Mouse (Mus musculus) kidney, postnatal 10 days (tissue): ENCODE results near the gene Lin54.
"Not testable (repeated sequence)": the region's sequence is repeated elsewhere in the genome, so short reads cannot be mapped to it uniquely, and the experiment has no call there.

Experiments
- DNase-seq: peaks from one replicate; pipeline ENCODE4 v3.0.0; 2021; ENCODE audit warnings: mixed read lengths

Gene Lin54

GRCm38 (mm10) chr5:100487120-100487519 lies 13.3 kb downstream of the Lin54 start:
- DNase-seq, result no peak

- no peak for DNase-seq
Measured at GRCm38 (mm10) chr5:100483569-100483968, 16.9 kb downstream of the Lin54 start.

DNA sequence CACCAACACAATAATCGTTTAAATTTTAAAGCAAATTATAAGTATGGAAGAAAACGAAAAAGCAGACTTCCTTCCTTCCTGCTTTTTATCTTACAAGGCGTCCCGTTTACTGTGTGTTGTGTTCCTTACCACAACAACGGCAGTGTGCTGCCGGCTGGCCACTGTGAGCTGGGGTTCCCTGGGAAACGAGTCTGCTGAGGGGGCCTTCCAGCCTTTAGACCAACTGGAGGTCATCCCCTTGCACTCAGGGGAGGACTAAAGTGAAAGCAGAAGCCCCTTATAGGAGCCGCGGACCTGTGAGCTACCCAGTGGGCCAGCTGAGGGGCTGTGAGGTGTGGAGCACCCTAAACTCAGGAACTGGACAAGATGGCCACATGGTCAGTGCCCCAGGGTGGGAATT lies 22.8 kb downstream of the Lin54 start:
- no peak for DNase-seq

GRCm38 (mm10) chr5:100476328-100476727 lies 24.1 kb downstream of the Lin54 start:
- DNase-seq, result no peak

DNA sequence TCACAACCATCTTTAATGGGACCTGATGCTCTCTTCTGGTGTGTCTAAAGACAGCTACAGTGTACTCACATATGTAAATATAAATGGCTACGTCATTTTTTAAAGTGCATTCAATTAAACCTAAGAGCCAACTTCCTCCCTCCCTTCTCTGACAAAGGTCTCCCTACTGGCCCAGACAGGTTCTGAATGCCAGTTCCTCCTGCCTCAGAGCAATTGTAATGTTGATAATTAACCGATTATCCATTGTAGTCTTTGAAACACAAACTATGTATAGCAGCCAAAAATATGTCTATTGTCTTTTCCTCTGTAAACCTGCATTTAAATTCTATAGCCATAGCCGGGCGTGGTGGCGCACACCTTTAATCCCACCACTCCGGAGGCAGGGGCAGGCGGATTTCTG lies 33.1 kb downstream of the Lin54 start:
- no peak for DNase-seq

DNA sequence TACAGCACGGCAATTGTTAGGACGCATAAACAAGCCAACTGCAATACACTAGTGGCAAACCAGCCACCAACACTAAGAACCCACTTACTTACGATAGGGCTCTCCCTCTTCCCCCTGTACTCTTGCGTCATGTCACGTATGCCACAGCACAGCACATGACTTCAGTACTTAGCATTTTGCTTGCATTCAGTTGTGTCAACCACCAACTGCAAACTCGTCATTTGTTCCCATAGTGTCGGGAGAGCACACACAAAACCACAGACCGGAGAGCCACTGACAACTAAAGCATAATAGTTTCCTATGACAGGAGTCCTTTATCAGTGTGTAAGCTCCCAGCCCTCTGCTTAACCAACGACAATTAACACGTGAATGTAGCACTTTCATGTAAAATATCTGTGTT lies 33.8 kb downstream of the Lin54 start:
- DNase-seq, result no peak

DNA sequence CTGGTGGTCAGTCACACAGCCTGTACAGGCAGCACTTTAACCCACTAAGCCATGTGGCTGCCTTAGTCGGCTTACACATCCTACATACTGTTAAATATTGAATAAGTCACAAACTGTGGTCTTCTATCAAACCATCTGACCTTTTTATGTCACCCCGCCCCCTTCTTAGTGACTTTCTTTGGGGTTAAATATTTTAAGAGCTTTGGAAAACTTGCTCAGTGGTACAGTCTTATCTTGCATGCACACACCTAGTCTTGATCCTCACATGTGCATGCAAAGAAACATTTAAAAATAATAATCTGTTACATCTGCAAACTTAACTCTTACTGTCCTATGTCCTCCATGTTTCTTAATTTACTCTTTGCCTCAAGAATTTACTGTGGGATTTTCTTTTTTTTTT lies 38.1 kb downstream of the Lin54 start:
- DNase-seq, result no peak

- no peak for DNase-seq
Measured at GRCm38 (mm10) chr5:100461526-100461925, 38.9 kb downstream of the Lin54 start.

DNA sequence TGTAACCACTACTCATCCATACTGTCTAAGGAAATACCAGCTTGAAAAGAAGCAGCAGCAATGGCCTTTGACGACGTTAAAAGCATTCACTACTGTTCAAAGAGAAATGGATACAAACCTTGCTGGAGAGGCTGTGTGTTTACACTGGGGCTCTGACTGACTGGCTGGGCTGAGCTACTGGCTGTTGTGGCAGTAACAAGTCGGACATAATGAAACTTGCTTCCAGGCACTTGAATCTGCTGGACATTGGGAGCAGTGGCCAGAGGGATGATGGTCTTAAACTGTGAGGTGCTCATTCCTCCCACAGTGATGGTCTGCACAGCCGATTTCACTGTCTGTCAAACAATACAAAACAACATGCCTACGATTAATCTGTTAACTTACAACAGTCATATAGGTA lies 41.0 kb downstream of the Lin54 start:
- DNase-seq, result no peak

- DNase-seq, result no peak
Measured at GRCm38 (mm10) chr5:100451871-100452270, 48.6 kb downstream of the Lin54 start.

DNA sequence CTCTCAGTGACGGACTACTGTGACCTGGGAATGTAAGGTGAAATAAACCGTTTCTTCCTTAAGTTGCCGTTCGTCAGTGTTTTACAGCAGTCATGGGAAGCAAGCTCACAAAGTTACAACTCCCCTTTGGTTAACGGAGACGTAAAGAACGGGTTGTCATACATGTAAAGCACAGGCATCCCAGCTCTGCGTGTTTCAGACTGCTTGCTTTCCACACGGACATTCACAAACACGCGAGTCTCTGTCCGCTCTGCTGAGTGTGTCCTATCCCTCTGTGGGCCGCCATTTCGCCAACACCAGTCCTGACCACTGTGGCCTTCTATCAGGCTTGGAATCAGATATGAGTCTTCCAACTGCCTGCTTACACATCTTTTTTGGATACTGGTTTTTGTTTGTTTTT lies 61.6 kb downstream of the Lin54 start:
- no peak for DNase-seq

DNA sequence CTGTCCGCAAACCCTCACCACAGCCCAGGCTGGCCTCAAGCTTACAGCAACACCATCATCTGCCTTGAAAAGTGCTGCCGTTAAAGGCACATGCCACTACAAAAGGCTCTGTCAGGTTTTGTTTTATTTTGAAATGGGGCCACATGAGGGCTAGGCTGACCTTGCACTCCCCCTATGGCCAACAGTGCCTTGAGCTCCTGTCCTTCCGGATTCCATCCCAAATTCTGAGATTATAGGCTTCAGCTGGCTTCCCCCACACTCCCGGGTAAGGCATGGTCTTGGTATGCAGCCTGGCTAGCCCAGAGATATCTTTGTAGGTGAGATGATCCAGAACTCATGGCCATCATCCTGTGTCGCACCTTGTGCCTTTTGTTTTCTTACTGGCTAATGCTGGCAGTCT lies 62.5 kb downstream of the Lin54 start:
- DNase-seq, result no peak

GRCm38 (mm10) chr5:100437086-100437485 lies 63.4 kb downstream of the Lin54 start:
- no peak for DNase-seq

- DNase-seq, result no peak
Measured at GRCm38 (mm10) chr5:100430966-100431365, 69.5 kb downstream of the Lin54 start.

DNA sequence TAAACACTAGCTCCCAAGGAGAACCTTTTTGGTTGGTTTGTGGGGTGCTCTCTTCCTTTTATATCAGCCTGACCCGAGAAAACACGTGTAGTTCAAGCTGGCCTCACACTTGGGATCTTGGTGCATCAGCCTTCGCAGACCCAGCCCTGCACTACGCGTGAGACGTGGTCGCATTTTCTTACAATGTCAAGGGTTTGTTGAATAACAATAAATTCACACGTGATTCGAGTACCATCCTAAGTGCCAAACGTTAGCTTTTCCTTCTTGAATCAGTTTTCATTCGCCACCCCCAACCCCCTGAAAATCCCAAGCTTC lies 70.4 kb downstream of the Lin54 start:
- no peak for DNase-seq

DNA sequence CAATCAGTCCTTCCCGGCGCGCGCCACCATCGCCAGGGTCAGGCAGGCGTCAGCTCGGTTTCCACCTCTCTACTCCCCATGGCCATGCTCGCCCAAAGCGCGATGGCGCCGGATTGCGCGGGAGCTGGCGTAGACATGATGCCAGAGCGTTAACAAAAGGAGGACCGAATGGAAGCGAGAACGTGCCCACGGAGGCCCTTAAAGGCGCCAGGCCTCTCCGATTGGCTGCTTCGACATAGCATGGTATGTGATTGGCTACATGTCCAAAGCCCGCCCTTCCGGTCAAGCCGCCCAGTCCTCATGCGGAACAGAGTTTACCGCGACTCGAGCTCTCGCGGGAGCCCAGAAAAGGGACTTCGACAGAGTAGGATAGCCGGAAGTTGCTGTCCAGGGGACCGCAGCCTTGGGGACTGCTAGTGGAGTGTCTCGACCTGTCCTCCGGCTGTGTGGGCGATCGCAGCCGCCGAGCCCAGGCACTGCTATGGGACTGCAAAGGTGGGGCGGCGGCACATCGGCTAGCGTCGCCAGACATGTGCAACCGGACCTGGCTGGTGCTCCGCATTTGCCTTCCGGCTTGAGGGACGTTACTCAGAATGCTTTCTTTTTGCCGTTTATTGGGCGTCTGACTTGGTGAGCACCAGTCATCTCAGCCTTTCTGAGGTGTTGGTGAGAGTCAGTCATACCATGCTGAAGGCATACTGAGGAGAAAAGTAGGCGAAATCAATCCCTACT lies 70.9 kb downstream of the Lin54 start:
- peak; percentile 96 for DNase-seq

GRCm38 (mm10) chr5:100428734-100429343 lies 71.6 kb downstream of the Lin54 start:
- DNase-seq, result no peak

GRCm38 (mm10) chr5:100428031-100428733 lies 72.3 kb downstream of the Lin54 start:
- no peak for DNase-seq

GRCm38 (mm10) chr5:100427276-100427675 lies 73.2 kb downstream of the Lin54 start:
- DNase-seq, result peak; percentile 25

DNA sequence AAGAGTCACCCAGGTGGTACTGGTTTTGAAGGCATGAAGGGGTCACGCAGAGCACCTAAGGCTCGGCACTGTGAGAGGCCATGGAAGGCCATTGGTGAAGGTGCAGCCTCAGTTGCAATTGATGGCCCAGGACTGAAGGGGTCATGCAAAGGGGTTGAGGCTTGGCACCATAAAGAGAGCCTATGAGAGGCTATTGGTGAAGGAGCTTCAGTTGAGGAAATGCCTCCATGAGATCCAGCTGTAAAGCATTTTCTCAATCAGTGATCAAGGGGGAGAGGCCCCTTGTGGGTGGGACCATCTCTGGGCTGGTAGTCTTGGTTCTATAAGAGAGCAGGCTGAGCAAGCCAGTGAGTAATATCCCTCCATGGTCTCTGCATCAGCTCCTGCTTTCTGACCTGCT lies 74.6 kb downstream of the Lin54 start:
- not testable (repeated sequence) for DNase-seq

GRCm38 (mm10) chr5:100424252-100424651 lies 76.2 kb downstream of the Lin54 start:
- no peak for DNase-seq

DNA sequence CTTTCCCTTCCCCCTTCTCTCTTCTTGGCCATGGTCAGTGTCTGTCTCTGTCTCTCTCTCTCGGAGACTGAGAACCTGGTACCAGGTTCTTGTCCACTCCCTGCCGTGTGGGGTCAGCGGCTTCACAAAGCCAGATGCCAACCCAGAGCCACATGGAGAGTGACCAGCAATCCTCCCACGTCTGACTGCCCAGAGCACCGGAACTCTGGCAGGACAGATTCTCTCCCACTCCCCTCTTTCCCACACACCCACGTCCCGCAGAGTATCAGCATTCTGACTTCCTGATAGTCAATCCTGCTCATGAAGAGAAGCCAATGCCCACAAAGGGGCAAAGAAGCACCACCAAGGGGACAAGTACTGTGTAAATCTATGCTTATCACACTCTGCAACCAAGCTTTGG lies 76.8 kb downstream of the Lin54 start:
- no peak for DNase-seq

DNA sequence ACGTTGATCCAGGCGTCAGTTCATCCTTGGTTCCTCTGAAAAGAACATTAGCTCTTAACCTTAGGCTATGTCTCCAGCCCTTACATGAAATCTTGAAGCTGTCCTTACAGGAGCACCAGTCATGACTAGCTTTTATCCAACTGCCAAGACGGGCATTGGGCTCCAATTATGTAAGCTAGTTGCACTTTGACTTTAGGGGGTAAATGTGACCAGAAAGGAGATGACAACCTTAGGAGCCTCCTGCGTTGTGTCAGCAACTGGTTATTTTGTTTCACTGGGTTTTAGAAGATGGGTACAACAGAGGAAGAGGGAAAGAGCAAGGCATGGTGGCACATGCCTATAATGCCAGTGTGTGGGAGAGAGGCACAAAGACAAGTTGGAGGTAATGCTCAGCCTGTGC lies 81.6 kb downstream of the Lin54 start:
- no peak for DNase-seq

GRCm38 (mm10) chr5:100418077-100418476 lies 82.4 kb downstream of the Lin54 start:
- no peak for DNase-seq
